Mouse (Mus musculus): ENCODE results near the gene 0610009B22Rik.

0610009B22Rik gene

GRCm38 (mm10) chr11:51658705-51659104 lies 30.0 kb downstream of the 0610009B22Rik start:
- DNase-seq: no peak

GRCm38 (mm10) chr11:51658291-51658690 lies 30.4 kb downstream of the 0610009B22Rik start:
- DNase-seq: no peak

GRCm38 (mm10) chr11:51656798-51657521 lies 31.7 kb downstream of the 0610009B22Rik start:
- DNase-seq: no peak

- no peak for DNase-seq
These were observed 33.8 kb downstream of the 0610009B22Rik start for GRCm38 (mm10) chr11:51654891-51655290.

- no peak for DNase-seq
These were observed 34.9 kb downstream of the 0610009B22Rik start for GRCm38 (mm10) chr11:51653736-51654135.

GRCm38 (mm10) chr11:51652889-51653418 lies 35.7 kb downstream of the 0610009B22Rik start:
- DNase-seq: no peak

GRCm38 (mm10) chr11:51650691-51651515 lies 37.8 kb downstream of the 0610009B22Rik start, which contains the start of the genes N4bp3 and D930048N14Rik:
Gene N4bp3, minus strand, starts transcription at chr11:51650842.
Gene D930048N14Rik, plus strand, starts transcription at chr11:51650954.
- no peak for DNase-seq

GRCm38 (mm10) chr11:51650261-51650660 lies 38.4 kb downstream of the 0610009B22Rik start:
- no peak for DNase-seq

GRCm38 (mm10) chr11:51649889-51650199 lies 38.8 kb downstream of the 0610009B22Rik start:
- no peak for DNase-seq

- no peak for DNase-seq
These were observed 39.4 kb downstream of the 0610009B22Rik start for GRCm38 (mm10) chr11:51649111-51649888.

GRCm38 (mm10) chr11:51648566-51648965 lies 40.1 kb downstream of the 0610009B22Rik start:
- DNase-seq: no peak

- DNase-seq: no peak
These were observed 41.7 kb downstream of the 0610009B22Rik start for GRCm38 (mm10) chr11:51646751-51647667.

- no peak for DNase-seq
These were observed 42.4 kb downstream of the 0610009B22Rik start for GRCm38 (mm10) chr11:51646245-51646644.

- no peak for DNase-seq
These were observed 43.4 kb downstream of the 0610009B22Rik start for GRCm38 (mm10) chr11:51645293-51645692.

GRCm38 (mm10) chr11:51644217-51644616 lies 44.5 kb downstream of the 0610009B22Rik start:
- DNase-seq: no peak

- DNase-seq: peak; percentile 45
These were observed 44.9 kb downstream of the 0610009B22Rik start for GRCm38 (mm10) chr11:51643761-51644160.

- no peak for DNase-seq
These were observed 45.5 kb downstream of the 0610009B22Rik start for GRCm38 (mm10) chr11:51643202-51643601.

- no peak for DNase-seq
These were observed 47.9 kb downstream of the 0610009B22Rik start for GRCm38 (mm10) chr11:51640748-51641147.

GRCm38 (mm10) chr11:51638497-51638896 lies 50.2 kb downstream of the 0610009B22Rik start:
- no peak for DNase-seq

GRCm38 (mm10) chr11:51637971-51638414 lies 50.7 kb downstream of the 0610009B22Rik start:
- DNase-seq: no peak

- DNase-seq: peak; percentile 51
These were observed 52.4 kb downstream of the 0610009B22Rik start for GRCm38 (mm10) chr11:51636323-51636684.
